Mouse (Mus musculus) thymus, postnatal 4 days (tissue): ENCODE measurements around the gene Zswim4.

Experiments
- DNase-seq: peaks from one replicate; pipeline ENCODE4 v3.0.0; 2021

The Zswim4 gene

DNA sequence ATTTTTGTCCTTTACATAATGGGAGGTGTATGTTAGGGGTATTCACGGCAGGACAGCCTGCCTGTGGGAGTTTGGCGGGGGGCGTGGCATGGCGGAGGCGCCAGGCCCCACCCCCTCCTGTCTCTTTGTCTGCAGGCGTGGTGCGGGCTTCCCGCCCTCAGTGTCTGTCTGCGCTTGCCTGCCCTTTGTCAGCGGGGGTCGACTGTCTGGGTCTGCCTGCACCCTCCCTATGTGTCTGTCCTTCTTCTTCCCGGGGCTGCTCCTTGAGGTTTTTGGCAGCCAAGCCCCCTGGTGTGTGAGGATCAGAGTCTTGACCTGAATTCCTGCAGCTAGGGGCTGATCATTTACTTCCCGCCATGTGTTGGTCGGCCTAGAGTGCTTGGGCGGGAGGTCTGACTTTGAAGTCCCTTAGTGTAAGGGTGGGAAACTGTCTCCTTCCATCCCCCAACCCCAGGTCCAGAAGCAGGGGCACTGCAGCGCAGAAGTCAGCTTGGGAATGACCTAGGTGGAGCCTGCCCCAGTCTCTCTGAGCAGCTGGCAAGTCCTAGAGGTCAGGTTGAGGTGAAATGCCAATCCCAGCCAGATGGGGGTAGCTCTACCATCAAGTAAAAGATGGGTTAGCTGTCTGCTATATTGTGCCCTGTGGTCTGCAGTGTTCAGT is 56.2 kb downstream of the Zswim4 start:
- DNase-seq: peak; percentile 89

DNA sequence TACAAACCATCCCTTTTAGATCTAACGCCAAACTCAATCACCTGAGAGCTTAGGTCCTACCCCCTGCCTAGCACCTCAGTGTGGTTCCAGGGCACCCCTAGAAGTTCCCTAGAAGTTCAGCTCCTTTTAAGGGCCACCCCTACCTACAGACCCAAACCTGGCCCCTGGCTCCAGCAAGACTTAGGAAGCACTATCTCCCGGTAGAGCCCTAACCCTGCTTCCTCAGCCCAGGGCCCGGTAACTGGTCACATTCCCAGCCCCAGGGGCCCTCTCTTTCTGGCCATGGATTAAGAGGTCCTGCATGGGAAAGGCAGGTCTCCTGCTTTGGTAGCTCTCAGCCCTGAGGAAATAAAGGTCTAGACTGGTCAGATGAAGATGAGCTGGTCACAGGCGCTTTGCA is 56.9 kb downstream of the Zswim4 start:
- peak; percentile 35 for DNase-seq

DNA sequence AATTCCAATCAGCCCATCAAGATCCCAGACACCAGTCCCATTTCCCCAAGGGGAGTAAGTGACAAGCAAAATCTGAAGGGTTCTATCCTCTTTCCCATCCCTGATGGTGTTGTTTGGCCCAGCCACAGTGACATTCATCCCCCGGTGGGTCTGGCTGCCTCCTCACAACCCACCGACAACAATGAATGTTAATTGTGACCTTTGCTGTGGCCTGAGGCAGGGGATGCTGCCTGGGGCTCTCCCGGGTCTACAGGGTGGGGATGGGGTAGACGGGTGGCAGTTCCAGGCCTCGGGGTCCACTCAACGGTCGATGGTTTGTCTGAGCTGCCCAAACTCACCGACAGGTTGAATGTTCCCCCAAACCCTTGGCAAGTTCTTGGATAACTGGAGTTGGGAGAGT is 58.3 kb downstream of the Zswim4 start:
- DNase-seq: no peak

DNA sequence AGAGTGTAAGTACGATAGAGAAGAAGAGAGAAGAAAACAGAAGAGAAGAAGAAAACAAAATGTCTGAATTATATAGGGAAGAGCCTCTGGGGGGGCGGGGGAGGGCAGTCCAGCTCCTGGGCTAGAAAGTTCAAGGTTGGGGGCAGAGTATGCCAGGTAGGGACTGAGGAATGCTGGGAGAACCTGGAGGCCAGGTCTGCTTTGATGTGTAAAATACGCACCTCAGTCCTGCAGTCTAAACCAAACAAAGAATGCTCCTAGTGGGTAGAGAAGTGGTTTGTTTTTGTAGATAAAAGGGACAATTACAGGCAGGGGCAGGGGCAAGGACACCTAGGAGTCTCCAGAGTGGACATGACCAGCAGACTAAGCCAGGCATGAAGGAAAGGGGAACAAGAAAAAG is 59.5 kb downstream of the Zswim4 start:
- no peak for DNase-seq

DNA sequence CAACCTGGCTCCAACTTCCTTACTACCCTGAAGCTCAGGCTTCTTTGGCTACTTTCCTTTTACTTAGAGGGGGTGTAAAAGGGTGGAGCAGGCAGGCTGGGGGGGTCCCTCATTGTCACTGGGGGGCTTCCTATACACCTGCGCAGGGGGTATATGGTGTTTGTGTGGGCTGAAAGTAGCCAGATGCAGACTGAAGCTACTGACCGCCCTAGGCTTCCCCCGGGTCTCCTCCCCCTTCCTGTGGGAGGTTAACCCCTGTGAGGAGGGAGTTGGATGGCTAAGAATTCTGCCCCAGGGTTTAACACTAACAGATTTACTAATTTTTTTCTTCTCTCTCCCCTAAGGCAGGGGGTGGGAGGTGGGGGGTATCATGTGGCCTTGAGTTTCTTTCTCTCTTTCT is 60.3 kb downstream of the Zswim4 start:
- DNase-seq: peak; percentile 37

DNA sequence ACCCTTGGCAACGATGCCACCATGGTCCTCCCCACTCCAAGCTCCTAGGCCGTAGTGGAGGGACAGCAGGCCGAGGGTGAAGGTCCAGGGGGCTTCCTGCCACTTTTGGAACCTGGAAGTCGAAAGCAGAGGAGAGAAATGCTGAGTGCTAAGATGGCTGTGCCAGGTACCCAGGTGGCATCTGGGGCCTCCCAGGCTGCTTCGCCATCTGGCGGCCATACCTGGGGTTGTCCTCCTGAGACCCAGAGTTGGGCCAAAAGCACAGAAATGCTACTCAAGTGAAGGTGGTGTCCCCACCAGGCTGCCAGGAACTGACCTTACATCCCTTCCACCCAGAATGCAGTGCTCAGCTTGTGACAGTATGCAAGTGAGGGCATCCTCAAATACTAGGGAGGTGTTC is 63.0 kb downstream of the Zswim4 start:
- peak; percentile 63 for DNase-seq

DNA sequence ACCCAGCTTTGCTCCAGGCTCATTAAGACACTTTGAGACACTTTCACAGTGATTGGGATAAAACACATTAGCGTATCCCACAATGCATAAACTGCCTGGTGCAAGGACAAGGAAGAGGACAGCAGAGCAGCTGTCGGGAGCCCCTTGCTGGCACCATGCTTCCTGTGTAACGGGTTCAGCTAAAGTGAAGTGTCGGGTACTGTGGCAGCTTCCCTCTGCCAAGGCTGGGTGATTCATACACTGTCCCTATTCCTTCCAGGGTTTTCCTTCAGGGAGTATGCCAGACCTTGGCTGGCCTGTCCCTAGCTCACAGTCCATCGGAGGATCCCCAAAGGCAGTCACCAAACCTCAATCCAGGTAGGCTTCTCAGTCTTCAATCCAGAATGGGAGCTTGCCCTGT is 66.8 kb downstream of the Zswim4 start:
- no peak for DNase-seq

DNA sequence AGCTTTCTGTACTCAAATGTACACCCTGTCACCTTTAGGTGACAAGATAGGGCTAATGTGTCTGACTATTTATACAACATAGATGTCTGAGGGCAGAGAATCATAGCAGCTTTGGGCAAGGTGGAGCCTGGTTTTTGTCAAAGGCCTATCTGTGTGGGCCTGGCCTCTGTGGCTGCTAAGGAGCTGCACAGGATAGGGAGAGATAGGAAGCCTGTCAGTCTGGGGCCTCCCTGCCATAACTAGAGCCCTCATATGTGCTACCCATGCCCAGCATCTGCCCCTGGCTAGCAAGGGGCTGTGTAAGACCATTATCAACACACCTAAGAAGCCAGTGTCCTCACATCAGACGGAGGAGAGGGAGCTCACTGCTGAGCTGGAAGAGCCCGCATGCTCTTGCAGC is 69.2 kb downstream of the Zswim4 start:
- no peak for DNase-seq
